Mouse (Mus musculus): ENCODE data around the gene Duxf3. TPM values are rescaled to one million over a fixed set of nuclear protein-coding genes. Genes with fewer than 3 reads are reported as not detected.
A peak's percentile ranks its signal among the peaks of the same experiment; 100 is the strongest.
"Not testable (repeated sequence)": the region's sequence is repeated elsewhere in the genome, so short reads cannot be mapped to it uniquely, and the experiment has no call there.

The Duxf3 gene
- not detected for polyA plus RNA-seq (2012; fragmentation: generic; extraction: Trizol)

DNA sequence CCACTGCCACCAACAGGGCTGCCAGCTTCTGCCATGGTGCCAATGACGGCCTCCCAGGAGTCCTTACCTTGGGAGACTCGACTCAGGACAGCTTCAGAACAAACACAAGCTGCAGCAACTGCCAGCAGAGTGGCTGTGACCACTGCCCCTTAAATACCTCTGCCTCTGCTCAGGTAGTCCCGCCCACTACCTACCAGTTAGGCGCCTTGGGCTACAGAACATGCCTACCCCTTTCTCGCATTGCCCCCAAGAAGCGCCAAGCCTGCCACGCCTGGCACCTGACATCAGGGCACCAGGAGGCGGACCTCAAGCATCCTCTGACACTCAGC lies at the start of gene Duxf3:
Gene Duxf3 (minus strand): TSS at position 35 of the 329 bp plus-strand sequence.
- not testable (repeated sequence) for H3K27me3 ChIP-seq (ENCODE audit: control insufficient read depth, insufficient read depth, insufficient read length); H3K36me3 ChIP-seq (ENCODE audit: control insufficient read depth, insufficient read depth); H3K4me3 ChIP-seq; H3K4me2 ChIP-seq (ENCODE audit: low read depth); H3ac ChIP-seq (ENCODE audit: control insufficient read depth, insufficient read length); H3K79me2 ChIP-seq (ENCODE audit: control insufficient read depth, insufficient read depth)

DNA sequence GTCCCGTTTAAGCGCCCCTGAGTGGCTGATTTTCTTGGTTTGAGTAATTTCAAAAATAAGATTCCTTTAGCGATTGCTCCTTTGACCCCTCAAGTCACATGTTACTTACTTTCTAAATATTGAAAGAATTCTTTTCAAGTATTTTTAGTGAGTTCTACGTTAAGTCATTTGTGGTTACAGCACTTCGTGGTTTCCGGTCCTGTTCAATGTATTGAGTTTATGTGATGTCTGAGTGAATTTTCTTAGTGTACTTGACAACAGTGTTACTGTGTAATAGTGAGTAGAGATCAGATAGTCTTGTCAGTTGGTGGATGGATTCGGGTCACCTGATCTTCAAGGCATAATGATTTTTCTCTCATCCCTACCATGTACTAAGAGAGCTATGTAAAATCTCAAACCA lies 49.8 kb upstream of the Duxf3 start:
- Histone ChIP-seq H3K4me2 (ENCODE audit: low read depth) (no peak overlapping the region), H3K4me3 (no peak overlapping the region), H3K27me3 (ENCODE audit: control insufficient read depth, insufficient read depth, insufficient read length) (no peaks in the 10 kb centered on the region), H3ac (ENCODE audit: control insufficient read depth, insufficient read length) (no peak overlapping the region), H3K36me3 (ENCODE audit: control insufficient read depth, insufficient read depth) (peaks cover 12% of the 10 kb centered on the region), H3K79me2 (ENCODE audit: control insufficient read depth, insufficient read depth) (no peaks in the 10 kb centered on the region)
- TF ChIP-seq REST (IDR thresholded peaks at IDR 0.05; ENCODE audit: insufficient read depth, insufficient read length) (no peak), POLR2AphosphoS2 (IDR thresholded peaks at IDR 0.05; ENCODE audit: insufficient read length, low read depth) (no peak), SRF (IDR thresholded peaks at IDR 0.05; ENCODE audit: control insufficient read depth, insufficient read length, low read depth) (no peak), MYOD1 (IDR thresholded peaks at IDR 0.05; ENCODE audit: control insufficient read depth in 1 of 3, insufficient read length in 2 of 3, low read depth in 2 of 3) (no peak), MYOG (IDR thresholded peaks at IDR 0.05; ENCODE audit: control insufficient read depth in 1 of 3, insufficient read depth in 1 of 3, insufficient read length in 2 of 3, low read depth in 2 of 3) (no peak), TCF12 (IDR thresholded peaks at IDR 0.05; ENCODE audit: insufficient read depth, poor library complexity, severe bottlenecking) (no peak)

GRCm38 (mm10) chr10:58258466-58258865 lies 26.0 kb upstream of the Duxf3 start:
- TF ChIP-seq POLR2AphosphoS2 (IDR thresholded peaks at IDR 0.05; ENCODE audit: insufficient read length, low read depth): no peak
- no peak for TF ChIP-seq E2F4 (IDR thresholded peaks at IDR 0.05; ENCODE audit: insufficient read depth)
- TF ChIP-seq MYOG (IDR thresholded peaks at IDR 0.05; ENCODE audit: control insufficient read depth in 1 of 3, insufficient read depth in 1 of 3, insufficient read length in 2 of 3, low read depth in 2 of 3): no peak
- no peak for TF ChIP-seq POLR2A (IDR thresholded peaks at IDR 0.05; ENCODE audit: insufficient read length, low read depth)
- TF ChIP-seq SRF (IDR thresholded peaks at IDR 0.05; ENCODE audit: control insufficient read depth, insufficient read length, low read depth): no peak
- TF ChIP-seq MAX (IDR thresholded peaks at IDR 0.05; ENCODE audit: low read depth): no peak
- no peak for TF ChIP-seq REST (IDR thresholded peaks at IDR 0.05; ENCODE audit: insufficient read depth, insufficient read length)
- Histone ChIP-seq H3ac (ENCODE audit: control insufficient read depth, insufficient read length) (no peak overlapping the region), H3K36me3 (ENCODE audit: control insufficient read depth, insufficient read depth) (peaks cover 23% of the 10 kb centered on the region), H3K4me2 (ENCODE audit: low read depth) (no peak overlapping the region), H3K79me2 (ENCODE audit: control insufficient read depth, insufficient read depth) (no peaks in the 10 kb centered on the region), H3K4me3 (no peak overlapping the region), H3K27me3 (ENCODE audit: control insufficient read depth, insufficient read depth, insufficient read length) (no peaks in the 10 kb centered on the region)

DNA sequence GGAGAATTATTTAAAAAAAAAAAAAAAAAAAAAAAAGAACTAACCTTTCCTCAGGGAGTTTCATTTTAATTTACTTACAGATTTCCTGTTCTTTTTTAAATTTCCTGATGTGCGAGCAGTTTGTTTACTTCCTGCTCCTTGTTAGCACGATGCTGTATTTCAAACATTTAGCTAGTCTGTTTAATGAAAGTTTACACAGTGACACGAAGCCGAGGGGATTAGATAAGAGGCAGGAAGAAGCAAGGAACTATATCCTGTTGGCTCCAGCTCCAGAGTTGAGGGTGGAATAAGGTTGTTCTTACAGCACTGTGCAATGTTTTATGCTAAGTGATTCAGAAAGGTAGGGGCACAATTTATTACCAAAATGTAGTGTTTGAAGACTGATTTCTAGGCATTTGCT lies 23.5 kb upstream of the Duxf3 start:
- Histone ChIP-seq H3K27me3 (ENCODE audit: control insufficient read depth, insufficient read depth, insufficient read length) (no peaks in the 10 kb centered on the region), H3K4me2 (ENCODE audit: low read depth) (peak overlapping the region; percentile 73)
- TF ChIP-seq POLR2AphosphoS2 (IDR thresholded peaks at IDR 0.05; ENCODE audit: insufficient read length, low read depth): no peak
- no peak for TF ChIP-seq USF1 (IDR thresholded peaks at IDR 0.05; ENCODE audit: low read depth)
- no peak for TF ChIP-seq TCF12 (IDR thresholded peaks at IDR 0.05; ENCODE audit: insufficient read depth, poor library complexity, severe bottlenecking)
- TF ChIP-seq REST (IDR thresholded peaks at IDR 0.05; ENCODE audit: insufficient read depth, insufficient read length): no peak
- no peak for TF ChIP-seq TCF3 (IDR thresholded peaks at IDR 0.05; ENCODE audit: insufficient read length, low read depth)
- no peak for TF ChIP-seq E2F4 (IDR thresholded peaks at IDR 0.05; ENCODE audit: insufficient read depth)
- no peak for TF ChIP-seq MYOG (IDR thresholded peaks at IDR 0.05; ENCODE audit: control insufficient read depth in 1 of 3, insufficient read depth in 1 of 3, insufficient read length in 2 of 3, low read depth in 2 of 3)
- TF ChIP-seq MAX (IDR thresholded peaks at IDR 0.05; ENCODE audit: low read depth): no peak
- no peak for TF ChIP-seq MYOD1 (IDR thresholded peaks at IDR 0.05; ENCODE audit: control insufficient read depth in 1 of 3, insufficient read length in 2 of 3, low read depth in 2 of 3)
- no peak for TF ChIP-seq SRF (IDR thresholded peaks at IDR 0.05; ENCODE audit: control insufficient read depth, insufficient read length, low read depth)
- TF ChIP-seq CEBPB (IDR thresholded peaks at IDR 0.05; ENCODE audit: insufficient read depth, poor library complexity, severe bottlenecking): no peak
- TF ChIP-seq POLR2A (IDR thresholded peaks at IDR 0.05; ENCODE audit: insufficient read length, low read depth): no peak

GRCm38 (mm10) chr10:58255213-58255892 lies 22.9 kb upstream of the Duxf3 start, which contains the start of gene Gcc2:
Gene Gcc2, plus strand, starts transcription at chr10:58255497.
- H3K27me3 ChIP-seq (ENCODE audit: control insufficient read depth, insufficient read depth, insufficient read length): no peaks in the 10 kb centered on the region
- H3K36me3 ChIP-seq (ENCODE audit: control insufficient read depth, insufficient read depth): peaks cover 4% of the 10 kb centered on the region
- TF ChIP-seq POLR2A (IDR thresholded peaks at IDR 0.05; ENCODE audit: insufficient read length, low read depth) (peak; percentile 94), USF1 (IDR thresholded peaks at IDR 0.05; ENCODE audit: low read depth) (no peak), MYOG (IDR thresholded peaks at IDR 0.05; ENCODE audit: control insufficient read depth in 1 of 3, insufficient read depth in 1 of 3, insufficient read length in 2 of 3, low read depth in 2 of 3) (no peak), POLR2AphosphoS2 (IDR thresholded peaks at IDR 0.05; ENCODE audit: insufficient read length, low read depth) (peak; percentile 95)
- H3K4me3 ChIP-seq: peak within 1 kb of the TSS; percentile 55
- H3K4me2 ChIP-seq (ENCODE audit: low read depth): peak within 1 kb of the TSS; percentile 93
- H3ac ChIP-seq (ENCODE audit: control insufficient read depth, insufficient read length): peak within 1 kb of the TSS; percentile 23
- no peaks in the 10 kb centered on the region for H3K79me2 ChIP-seq (ENCODE audit: control insufficient read depth, insufficient read depth)

More for the DNA sequence above, 23.5 kb upstream of the Duxf3 start:
- Histone ChIP-seq H3K79me2 (ENCODE audit: control insufficient read depth, insufficient read depth) (no peaks in the 10 kb centered on the region), H3ac (ENCODE audit: control insufficient read depth, insufficient read length) (peak overlapping the region; percentile 23), H3K36me3 (ENCODE audit: control insufficient read depth, insufficient read depth) (peaks cover 4% of the 10 kb centered on the region), H3K4me3 (peak overlapping the region; percentile 55)
